Mouse (Mus musculus): ENCODE measurements around the gene Arhgap35. TPM values are rescaled to one million over a fixed set of nuclear protein-coding genes. Genes with fewer than 3 reads are reported as not detected.
A peak's percentile ranks its signal among the peaks of the same experiment; 100 is the strongest.
"Not testable (repeated sequence)": the region's sequence is repeated elsewhere in the genome, so short reads cannot be mapped to it uniquely, and the experiment has no call there.

Gene Arhgap35
- total and polyA plus RNA-seq, 2 experiments from 2014 or later: 27.0 to 149 TPM

GRCm38 (mm10) chr7:16618661-16619211 is 3.9 kb upstream of the Arhgap35 start:
- Histone ChIP-seq H3K36me3 (ENCODE audit: insufficient read depth) (no peaks in the 10 kb centered on the region), H3K4me1 (ENCODE audit: insufficient read depth) (no peaks in the 10 kb centered on the region), H3K27ac (ENCODE audit: low read depth, low read length) (no peak overlapping the region), H3K9ac (peak overlapping the region; percentile 23), H3K4me3 (ENCODE audit: low read depth, low read length) (peak overlapping the region; percentile 23), H3K9me3 (ENCODE audit: low read length) (no peaks in the 10 kb centered on the region), H3K4me2 (ENCODE audit: low read depth) (peak overlapping the region; percentile 42), H3K27me3 (ENCODE audit: insufficient read depth, low read length) (no peaks in the 10 kb centered on the region; the same call in 1 of the 2 replicates)
- no peak for ATAC-seq
- 2% methylated on average over 30 of the region's 30 CpGs for WGBS
- TF ChIP-seq CTCF (IDR thresholded peaks at IDR 0.05; ENCODE audit: low read depth): peak; percentile 71
- peak; percentile 58 for DNase-seq

- Histone ChIP-seq H3K4me3 (ENCODE audit: low read depth, low read length) (no peak overlapping the region), H3K36me3 (ENCODE audit: insufficient read depth) (no peaks in the 10 kb centered on the region), H3K27me3 (ENCODE audit: insufficient read depth, low read length) (no peaks in the 10 kb centered on the region; the same call in 1 of the 2 replicates), H3K4me1 (ENCODE audit: insufficient read depth) (peaks cover 12% of the 10 kb centered on the region), H3K9me3 (ENCODE audit: low read length) (no peaks in the 10 kb centered on the region), H3K4me2 (ENCODE audit: low read depth) (no peak overlapping the region), H3K27ac (ENCODE audit: low read depth, low read length) (no peak overlapping the region), H3K9ac (no peak overlapping the region)
- peak; percentile 75 for DNase-seq
- ATAC-seq: no peak
- WGBS: 12% methylated on average over 2 of the region's 2 CpGs
- TF ChIP-seq CTCF (IDR thresholded peaks at IDR 0.05; ENCODE audit: low read depth): peak; percentile 77
Observed at GRCm38 (mm10) chr7:16617045-16617444, 2.3 kb upstream of the Arhgap35 start.

- Histone ChIP-seq H3K4me3 (ENCODE audit: low read depth, low read length) (peak overlapping the region; percentile 93), H3K9me3 (ENCODE audit: low read length) (no peaks in the 10 kb centered on the region), H3K36me3 (ENCODE audit: insufficient read depth) (no peaks in the 10 kb centered on the region), H3K4me2 (ENCODE audit: low read depth) (peak overlapping the region; percentile 76), H3K4me1 (ENCODE audit: insufficient read depth) (peaks cover 34% of the 10 kb centered on the region), H3K27ac (ENCODE audit: low read depth, low read length) (peak overlapping the region; percentile 100), H3K27me3 (ENCODE audit: insufficient read depth, low read length) (no peaks in the 10 kb centered on the region), H3K9ac (peak overlapping the region; percentile 98)
- under 1% methylated on average over 50 of the region's 101 CpGs for WGBS
- DNase-seq (no peak), ATAC-seq (no peak; the same call in none of the 2 replicates)
- no peak; the same call in 1 of the 2 replicates for TF ChIP-seq CTCF (IDR thresholded peaks at IDR 0.05; ENCODE audit: low read depth)
Observed at GRCm38 (mm10) chr7:16614171-16614887, 464 bp downstream of the Arhgap35 start.

GRCm38 (mm10) chr7:16613461-16614170 is 1.2 kb downstream of the Arhgap35 start:
- Histone ChIP-seq H3K27me3 (ENCODE audit: insufficient read depth, low read length) (no peaks in the 10 kb centered on the region), H3K4me1 (ENCODE audit: insufficient read depth) (peaks cover 34% of the 10 kb centered on the region), H3K36me3 (ENCODE audit: insufficient read depth) (no peaks in the 10 kb centered on the region), H3K4me2 (ENCODE audit: low read depth) (peak overlapping the region; percentile 76), H3K27ac (ENCODE audit: low read depth, low read length) (peak overlapping the region; percentile 100), H3K9ac (peak overlapping the region; percentile 98), H3K9me3 (ENCODE audit: low read length) (no peaks in the 10 kb centered on the region), H3K4me3 (ENCODE audit: low read depth, low read length) (peak overlapping the region; percentile 93)
- no peak; the same call in 1 of the 2 replicates for TF ChIP-seq CTCF (IDR thresholded peaks at IDR 0.05; ENCODE audit: low read depth)
- WGBS: 1% methylated on average over 20 of the region's 20 CpGs
- DNase-seq (peak; percentile 37), ATAC-seq (no peak)

- no peak overlapping the region for H3K9ac ChIP-seq
- H3K4me3 ChIP-seq (ENCODE audit: low read depth, low read length): no peak overlapping the region
- TF ChIP-seq CTCF (IDR thresholded peaks at IDR 0.05; ENCODE audit: low read depth): no peak
- H3K4me1 ChIP-seq (ENCODE audit: insufficient read depth): peaks cover 34% of the 10 kb centered on the region
- H3K9me3 ChIP-seq (ENCODE audit: low read length): no peaks in the 10 kb centered on the region
- no peak overlapping the region for H3K27ac ChIP-seq (ENCODE audit: low read depth, low read length)
- no peaks in the 10 kb centered on the region for H3K27me3 ChIP-seq (ENCODE audit: insufficient read depth, low read length)
- DNase-seq (peak; percentile 14), ATAC-seq (no peak)
- H3K4me2 ChIP-seq (ENCODE audit: low read depth): no peak overlapping the region; the same call in 1 of the 2 replicates
- no peaks in the 10 kb centered on the region for H3K36me3 ChIP-seq (ENCODE audit: insufficient read depth)
- WGBS: 55% methylated on average over 2 of the region's 2 CpGs
Observed at GRCm38 (mm10) chr7:16610345-16610744, 4.4 kb downstream of the Arhgap35 start.

GRCm38 (mm10) chr7:16608961-16609360 is 5.8 kb downstream of the Arhgap35 start:
- H3K4me1 ChIP-seq (ENCODE audit: insufficient read depth): peaks cover 34% of the 10 kb centered on the region
- no peaks in the 10 kb centered on the region for H3K27me3 ChIP-seq (ENCODE audit: insufficient read depth, low read length)
- TF ChIP-seq CTCF (IDR thresholded peaks at IDR 0.05; ENCODE audit: low read depth): no peak
- no peaks in the 10 kb centered on the region for H3K36me3 ChIP-seq (ENCODE audit: insufficient read depth)
- DNase-seq: no peak
- H3K4me2 ChIP-seq (ENCODE audit: low read depth): no peak overlapping the region
- no peak overlapping the region for H3K4me3 ChIP-seq (ENCODE audit: low read depth, low read length)
- H3K27ac ChIP-seq (ENCODE audit: low read depth, low read length): no peak overlapping the region
- 44% methylated on average over 1 of the region's 1 CpGs for WGBS
- no peak for ATAC-seq
- H3K9me3 ChIP-seq (ENCODE audit: low read length): no peaks in the 10 kb centered on the region
- H3K9ac ChIP-seq: no peak overlapping the region

- H3K27ac ChIP-seq (ENCODE audit: low read depth, low read length): no peak overlapping the region
Observed at GRCm38 (mm10) chr7:16608046-16608445, 6.7 kb downstream of the Arhgap35 start.

GRCm38 (mm10) chr7:16606808-16607207 is 8.0 kb downstream of the Arhgap35 start:
- not testable (repeated sequence) for H3K36me3 ChIP-seq (ENCODE audit: insufficient read depth); H3K4me2 ChIP-seq (ENCODE audit: low read depth); H3K9me3 ChIP-seq (ENCODE audit: low read length); H3K9ac ChIP-seq; H3K27ac ChIP-seq (ENCODE audit: low read depth, low read length); H3K4me3 ChIP-seq (ENCODE audit: low read depth, low read length); DNase-seq; ATAC-seq; H3K27me3 ChIP-seq (ENCODE audit: insufficient read depth, low read length)
- WGBS: 91% methylated on average over 4 of the region's 4 CpGs
- peaks cover 19% of the 10 kb centered on the region for H3K4me1 ChIP-seq (ENCODE audit: insufficient read depth)

More at GRCm38 (mm10) chr7:16608046-16608445, 6.7 kb downstream of the Arhgap35 start:
- no peak for ATAC-seq
- Histone ChIP-seq H3K4me2 (ENCODE audit: low read depth) (no peak overlapping the region), H3K9me3 (ENCODE audit: low read length) (no peaks in the 10 kb centered on the region), H3K4me1 (ENCODE audit: insufficient read depth) (peaks cover 30% of the 10 kb centered on the region), H3K4me3 (ENCODE audit: low read depth, low read length) (no peak overlapping the region), H3K36me3 (ENCODE audit: insufficient read depth) (no peaks in the 10 kb centered on the region), H3K27me3 (ENCODE audit: insufficient read depth, low read length) (no peaks in the 10 kb centered on the region), H3K9ac (no peak overlapping the region)
- 94% methylated on average over 1 of the region's 1 CpGs for WGBS
- TF ChIP-seq CTCF (IDR thresholded peaks at IDR 0.05; ENCODE audit: low read depth): no peak
- DNase-seq: no peak

Data from forebrain, postnatal 0 days (tissue).